Mouse (Mus musculus) stomach, postnatal 0 days (tissue): ENCODE measurements around the gene Zbtb1.

Source experiments
- CTCF ChIP-seq: IDR thresholded peaks from 2 replicates; pipeline ENCODE4 v1.5.1; 2016; ENCODE audit warnings: antibody characterized with exemption, low read depth, mild to moderate bottlenecking, moderate library complexity
- EP300 ChIP-seq: optimal IDR thresholded peaks from 2 replicates; pipeline ENCODE3; 2016; ENCODE audit warnings: antibody characterized with exemption

DNA sequence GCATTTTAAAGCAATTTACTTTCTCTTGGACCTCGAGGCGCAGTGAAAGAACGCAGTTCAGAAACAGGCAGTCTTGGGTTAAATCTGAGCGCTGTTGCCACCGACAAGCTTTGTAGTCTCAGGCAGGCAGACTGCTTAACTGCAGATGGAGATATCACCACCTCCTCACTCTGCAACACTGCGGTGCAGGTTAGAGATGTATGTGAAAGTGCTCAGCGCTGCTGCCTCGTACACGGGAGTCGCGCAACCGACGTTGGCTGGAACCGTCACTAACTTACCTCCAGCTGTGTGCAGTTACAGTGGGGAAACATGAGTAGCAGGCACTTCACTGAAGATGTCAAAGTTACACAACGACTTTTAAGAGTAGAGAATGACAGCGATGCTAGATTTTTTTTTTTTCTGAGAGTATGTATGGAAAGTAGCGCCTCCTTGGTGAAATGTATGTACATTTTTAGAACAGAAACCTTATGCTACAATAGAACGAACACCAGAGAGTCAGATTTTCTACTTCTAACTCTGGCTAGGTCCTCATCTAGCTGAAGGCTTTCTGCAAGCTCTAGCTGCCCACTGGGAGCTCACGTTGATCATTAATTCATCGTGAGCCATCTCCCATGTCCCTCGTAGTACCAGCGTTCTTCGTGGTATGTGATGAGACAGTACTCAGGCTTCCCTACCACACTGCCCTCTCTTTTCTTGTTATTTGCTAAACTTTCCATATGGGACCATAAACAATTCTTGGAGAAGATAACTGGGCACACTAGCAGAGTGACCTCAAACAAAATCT is 43.4 kb upstream of the Zbtb1 start:
- TF ChIP-seq CTCF (no peak), EP300 (no peak)
